Mouse (Mus musculus): ENCODE measurements at regions not wholly inside any gene's neighbourhood (a gene's known extent, or its start where the extent isn't known, plus 50 kb on each side); places are given as distances from the start of the nearest gene placed in this dataset.

- Histone ChIP-seq H3K36me3 (no peaks in the 10 kb centered on the region), H3K4me3 (replicated peaks) (no peak overlapping the region), H3K9ac (replicated peaks) (no peak overlapping the region), H3K27ac (replicated peaks) (no peak overlapping the region), H3K9me3 (replicated peaks) (no peaks in the 10 kb centered on the region), H3K4me2 (no peak overlapping the region), H3K27me3 (replicated peaks) (no peaks in the 10 kb centered on the region), H3K4me1 (no peaks in the 10 kb centered on the region)
- ATAC-seq (ENCODE audit: low FRiP score), result no peak
- 94% methylated on average over 4 of the region's 4 CpGs for WGBS
Measured at GRCm38 (mm10) chr4:93494319-93494718, 159.0 kb upstream of the Tusc1 start.

GRCm38 (mm10) chr4:93493905-93494304 is 158.6 kb upstream of the Tusc1 start:
- no peak overlapping the region for H3K4me2 ChIP-seq

GRCm38 (mm10) chr4:93493326-93493725 is 158.0 kb upstream of the Tusc1 start:
- no peaks in the 10 kb centered on the region for H3K27me3 ChIP-seq (replicated peaks)
- no peaks in the 10 kb centered on the region for H3K4me1 ChIP-seq
- no peak overlapping the region for H3K4me3 ChIP-seq (replicated peaks)
- no peak overlapping the region for H3K4me2 ChIP-seq
- H3K36me3 ChIP-seq, result no peaks in the 10 kb centered on the region
- H3K9me3 ChIP-seq (replicated peaks), result no peaks in the 10 kb centered on the region
- H3K9ac ChIP-seq (replicated peaks), result no peak overlapping the region
- H3K27ac ChIP-seq (replicated peaks), result no peak overlapping the region
- ATAC-seq (ENCODE audit: low FRiP score), result no peak

More at GRCm38 (mm10) chr4:93493905-93494304, 158.6 kb upstream of the Tusc1 start:
- Histone ChIP-seq H3K4me1 (no peaks in the 10 kb centered on the region), H3K36me3 (no peaks in the 10 kb centered on the region), H3K9me3 (replicated peaks) (no peaks in the 10 kb centered on the region), H3K27ac (replicated peaks) (no peak overlapping the region), H3K4me3 (replicated peaks) (no peak overlapping the region), H3K9ac (replicated peaks) (no peak overlapping the region), H3K27me3 (replicated peaks) (no peaks in the 10 kb centered on the region)
- WGBS, result 81% methylated on average over 2 of the region's 2 CpGs
- no peak for ATAC-seq (ENCODE audit: low FRiP score)

- Histone ChIP-seq H3K9me3 (replicated peaks) (no peaks in the 10 kb centered on the region), H3K4me2 (no peak overlapping the region), H3K4me1 (no peaks in the 10 kb centered on the region), H3K36me3 (no peaks in the 10 kb centered on the region), H3K4me3 (replicated peaks) (no peak overlapping the region), H3K9ac (replicated peaks) (no peak overlapping the region), H3K27me3 (replicated peaks) (no peaks in the 10 kb centered on the region), H3K27ac (replicated peaks) (no peak overlapping the region)
- 78% methylated on average over 1 of the region's 1 CpGs for WGBS
- no peak for ATAC-seq (ENCODE audit: low FRiP score)
Measured at GRCm38 (mm10) chr4:93488570-93488969, 153.3 kb upstream of the Tusc1 start.

GRCm38 (mm10) chr4:93486455-93486854 is 151.1 kb upstream of the Tusc1 start:
- H3K4me2 ChIP-seq, result no peak overlapping the region
- no peaks in the 10 kb centered on the region for H3K4me1 ChIP-seq
- H3K36me3 ChIP-seq, result no peaks in the 10 kb centered on the region
- H3K4me3 ChIP-seq (replicated peaks), result no peak overlapping the region
- no peak for ATAC-seq (ENCODE audit: low FRiP score)
- no peaks in the 10 kb centered on the region for H3K27me3 ChIP-seq (replicated peaks)
- no peak overlapping the region for H3K9ac ChIP-seq (replicated peaks)
- H3K9me3 ChIP-seq (replicated peaks), result no peaks in the 10 kb centered on the region
- 77% methylated on average over 1 of the region's 1 CpGs for WGBS
- H3K27ac ChIP-seq (replicated peaks), result no peak overlapping the region

GRCm38 (mm10) chr4:93481247-93481646 is 145.9 kb upstream of the Tusc1 start:
- Histone ChIP-seq H3K4me3 (replicated peaks) (no peak overlapping the region), H3K27me3 (replicated peaks) (no peaks in the 10 kb centered on the region), H3K4me1 (no peaks in the 10 kb centered on the region), H3K36me3 (no peaks in the 10 kb centered on the region), H3K9me3 (replicated peaks) (no peaks in the 10 kb centered on the region), H3K27ac (replicated peaks) (no peak overlapping the region), H3K4me2 (no peak overlapping the region), H3K9ac (replicated peaks) (no peak overlapping the region)
- WGBS, result 98% methylated on average over 1 of the region's 1 CpGs
- no peak for ATAC-seq (ENCODE audit: low FRiP score)

GRCm38 (mm10) chr4:93477189-93477767 is 142.0 kb upstream of the Tusc1 start:
- Histone ChIP-seq H3K4me3 (replicated peaks) (no peak overlapping the region), H3K27ac (replicated peaks) (no peak overlapping the region), H3K27me3 (replicated peaks) (no peaks in the 10 kb centered on the region), H3K4me2 (no peak overlapping the region), H3K9ac (replicated peaks) (no peak overlapping the region), H3K36me3 (no peaks in the 10 kb centered on the region), H3K9me3 (replicated peaks) (no peaks in the 10 kb centered on the region), H3K4me1 (no peaks in the 10 kb centered on the region)
- no peak for ATAC-seq (ENCODE audit: low FRiP score)

GRCm38 (mm10) chr4:93467998-93468397 is 132.7 kb upstream of the Tusc1 start:
- no peak for ATAC-seq (ENCODE audit: low FRiP score)
- Histone ChIP-seq H3K9me3 (replicated peaks) (no peaks in the 10 kb centered on the region), H3K4me1 (no peaks in the 10 kb centered on the region), H3K36me3 (no peaks in the 10 kb centered on the region), H3K27ac (replicated peaks) (no peak overlapping the region), H3K9ac (replicated peaks) (no peak overlapping the region), H3K4me2 (no peak overlapping the region), H3K27me3 (replicated peaks) (no peaks in the 10 kb centered on the region), H3K4me3 (replicated peaks) (no peak overlapping the region)
- 100% methylated on average over 1 of the region's 1 CpGs for WGBS

- ATAC-seq (ENCODE audit: low FRiP score), result no peak
- Histone ChIP-seq H3K4me2 (no peak overlapping the region), H3K9ac (replicated peaks) (no peak overlapping the region), H3K4me3 (replicated peaks) (no peak overlapping the region), H3K9me3 (replicated peaks) (no peaks in the 10 kb centered on the region), H3K27ac (replicated peaks) (no peak overlapping the region), H3K27me3 (replicated peaks) (no peaks in the 10 kb centered on the region), H3K36me3 (no peaks in the 10 kb centered on the region), H3K4me1 (no peaks in the 10 kb centered on the region)
- WGBS, result 71% methylated on average over 1 of the region's 1 CpGs
Measured at GRCm38 (mm10) chr4:93467424-93467823, 132.1 kb upstream of the Tusc1 start.

GRCm38 (mm10) chr4:93451357-93451756 is 116.0 kb upstream of the Tusc1 start:
- H3K27ac ChIP-seq (replicated peaks), result no peak overlapping the region
- H3K4me3 ChIP-seq (replicated peaks), result no peak overlapping the region
- 41% methylated on average over 3 of the region's 3 CpGs for WGBS
- H3K4me1 ChIP-seq, result no peaks in the 10 kb centered on the region
- no peak for ATAC-seq (ENCODE audit: low FRiP score)
- no peaks in the 10 kb centered on the region for H3K36me3 ChIP-seq
- H3K9me3 ChIP-seq (replicated peaks), result no peaks in the 10 kb centered on the region
- H3K27me3 ChIP-seq (replicated peaks), result no peaks in the 10 kb centered on the region
- no peak overlapping the region for H3K4me2 ChIP-seq
- H3K9ac ChIP-seq (replicated peaks), result no peak overlapping the region

- no peak for ATAC-seq (ENCODE audit: low FRiP score)
- Histone ChIP-seq H3K36me3 (no peaks in the 10 kb centered on the region), H3K9me3 (replicated peaks) (no peaks in the 10 kb centered on the region), H3K4me1 (no peaks in the 10 kb centered on the region), H3K4me3 (replicated peaks) (no peak overlapping the region), H3K4me2 (no peak overlapping the region), H3K9ac (replicated peaks) (no peak overlapping the region), H3K27ac (replicated peaks) (no peak overlapping the region), H3K27me3 (replicated peaks) (no peaks in the 10 kb centered on the region)
- 84% methylated on average over 1 of the region's 1 CpGs for WGBS
Measured at GRCm38 (mm10) chr4:93450831-93451230, 115.5 kb upstream of the Tusc1 start.

GRCm38 (mm10) chr4:93444666-93445065 is 109.4 kb upstream of the Tusc1 start:
- no peak overlapping the region for H3K27ac ChIP-seq (replicated peaks)
- H3K4me2 ChIP-seq, result no peak overlapping the region
- no peaks in the 10 kb centered on the region for H3K4me1 ChIP-seq
- no peak overlapping the region for H3K9ac ChIP-seq (replicated peaks)
- no peak overlapping the region for H3K4me3 ChIP-seq (replicated peaks)
- ATAC-seq (ENCODE audit: low FRiP score), result no peak
- no peaks in the 10 kb centered on the region for H3K27me3 ChIP-seq (replicated peaks)
- no peaks in the 10 kb centered on the region for H3K36me3 ChIP-seq
- no peaks in the 10 kb centered on the region for H3K9me3 ChIP-seq (replicated peaks)
